Mouse (Mus musculus) liver, embryonic 13.5 days (tissue): ENCODE data around the gene Nsrp1. TPM values are rescaled to one million over a fixed set of nuclear protein-coding genes. Genes with fewer than 3 reads are reported as not detected.

Source experiments
- ATAC-seq: fragments of 200-750 bp; cut with Nextera tagmentation; 2 replicates; pipeline ENCODE4 v1.8.0; 2017; ENCODE audit warnings: low read depth, mild to moderate bottlenecking, moderate number of reproducible peaks, moderate library complexity
- DNase-seq: peaks from one replicate; pipeline ENCODE4 v3.0.0; 2022
- H3K27ac ChIP-seq: fragments of 300-500 bp; sonication (generic); 2 replicates; pipeline ENCODE4 v1.5.1; 2015; ENCODE audit warnings: moderate library complexity, mild to moderate bottlenecking, inconsistent platforms
- H3K27me3 ChIP-seq: fragments of 300-500 bp; sonication (generic); 2 replicates; pipeline ENCODE4 v1.6.1; 2015; ENCODE audit warnings: mild to moderate bottlenecking, inconsistent platforms
- H3K36me3 ChIP-seq: fragments of 300-500 bp; sonication (generic); 2 replicates; pipeline ENCODE4 v1.6.1; 2015; ENCODE audit warnings: mild to moderate bottlenecking, inconsistent platforms
- H3K4me1 ChIP-seq: fragments of 300-500 bp; sonication (generic); replicated peaks from 2 replicates; pipeline ENCODE4 v1.6.1; 2015; ENCODE audit warnings: inconsistent platforms
- H3K4me2 ChIP-seq: fragments of 300-500 bp; sonication (generic); 2 replicates; pipeline ENCODE4 v1.6.1; 2015; ENCODE audit warnings: inconsistent platforms, mild to moderate bottlenecking, moderate library complexity
- H3K4me3 ChIP-seq: fragments of 300-500 bp; sonication (generic); replicated peaks from 2 replicates; pipeline ENCODE4 v1.5.1; 2015; ENCODE audit warnings: mild to moderate bottlenecking, inconsistent platforms
- H3K9ac ChIP-seq: fragments of 300-500 bp; sonication (generic); 2 replicates; pipeline ENCODE4 v1.6.1; 2015; ENCODE audit warnings: mild to moderate bottlenecking, inconsistent platforms
- H3K9me3 ChIP-seq: fragments of 300-500 bp; sonication (generic); replicated peaks from 2 replicates; pipeline ENCODE4 v1.6.1; 2016; ENCODE audit warnings: inconsistent platforms
- WGBS: fragments of 180-500 bp; shearing (Covaris S2); methylation state at CpG from one replicate; pipeline ENCODE4 v1.1.7; 2015; ENCODE audit not compliant: insufficient replicate concordance; 5-methylcytosine and 5-hydroxymethylcytosine counted together
- polyA plus RNA-seq: library from polyadenylated mRNA; unstranded; fragments of >200 nt; fragmentation: Nextera tagmentation; extraction: Ambion mirVana; gene quantifications from 2 replicates; pipeline ENCODE4 v1.2.1, GENCODE M21; 2015

Nsrp1 gene
- polyA plus RNA-seq, 1 experiment from 2014 or later = 31.9 TPM

DNA sequence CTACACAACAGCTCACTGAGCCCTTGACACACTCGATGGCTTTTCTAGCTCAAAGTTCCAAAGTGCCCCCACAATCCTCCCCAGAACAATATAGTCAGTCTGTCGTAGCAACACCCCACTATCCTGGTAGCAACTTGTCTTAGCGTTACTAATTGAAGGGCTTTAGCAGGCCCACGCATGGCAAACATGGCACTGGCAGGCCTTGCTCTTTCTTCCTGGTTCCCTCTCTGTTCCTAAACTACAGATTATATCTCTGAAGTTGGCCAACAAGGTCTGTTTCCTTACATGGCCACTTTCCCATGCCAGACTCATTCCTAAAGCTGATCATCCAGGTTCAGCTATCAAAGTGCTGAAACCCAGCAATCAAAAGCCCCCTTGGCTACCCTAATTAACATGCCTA, 36.3 kb downstream of the Nsrp1 start:
- Histone ChIP-seq H3K27ac (no peak overlapping the region), H3K36me3 (peaks cover 16% of the 10 kb centered on the region), H3K4me1 (0 out of 2 replicates have a peak, but pooled peaks cover 6% of the 10 kb centered on the region), H3K27me3 (no peaks in the 10 kb centered on the region), H3K9ac (no peak overlapping the region), H3K4me2 (no peak overlapping the region), H3K9me3 (no peaks in the 10 kb centered on the region), H3K4me3 (no peak overlapping the region)
- DNase-seq (no peak), ATAC-seq (no peak)
- WGBS = 73% methylated on average over 4 of the region's 4 CpGs

DNA sequence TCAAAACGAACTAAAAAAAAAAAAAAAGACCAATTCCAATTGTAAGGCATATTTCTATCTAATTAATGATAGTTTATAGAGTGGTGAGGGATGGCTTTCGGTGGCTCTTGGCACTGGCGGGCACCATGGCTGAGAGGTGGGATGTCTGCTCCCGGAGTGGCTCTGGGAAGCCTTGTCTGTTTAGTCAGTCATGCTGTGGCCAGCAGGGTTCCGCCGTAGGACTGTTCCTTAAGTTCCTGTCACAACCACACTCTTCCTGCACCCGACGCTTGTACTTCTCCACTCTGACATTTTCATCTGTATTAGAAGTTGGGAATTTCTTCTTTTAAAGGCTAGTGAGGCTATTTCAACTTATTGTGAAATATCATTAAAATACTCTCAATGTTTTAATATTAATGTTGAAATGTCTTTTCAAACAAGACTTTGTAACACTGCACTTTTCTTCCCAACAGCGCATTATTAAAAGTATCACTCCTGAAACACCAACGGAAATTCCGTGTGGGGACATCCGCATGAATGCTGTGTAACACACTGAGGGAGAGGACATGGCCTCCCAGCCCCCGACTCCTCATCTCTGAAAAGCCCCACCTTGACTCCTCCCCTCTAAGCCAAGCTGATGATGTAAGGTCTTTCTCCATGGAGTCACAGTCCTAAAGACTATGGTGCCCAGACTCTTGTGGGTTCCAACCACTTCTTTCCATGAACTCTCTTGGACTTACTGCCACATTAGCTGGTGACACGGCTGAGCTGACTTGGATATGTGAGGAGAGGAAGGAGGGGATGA, 46.9 kb downstream of the Nsrp1 start:
- Histone ChIP-seq H3K4me3 (no peak overlapping the region), H3K36me3 (no peaks in the 10 kb centered on the region), H3K4me1 (no peaks in the 10 kb centered on the region), H3K9me3 (no peaks in the 10 kb centered on the region), H3K4me2 (no peak overlapping the region), H3K27ac (no peak overlapping the region), H3K9ac (no peak overlapping the region), H3K27me3 (no peaks in the 10 kb centered on the region)
- 44% methylated on average over 14 of the region's 14 CpGs for WGBS
- ATAC-seq (no peak), DNase-seq (no peak)

DNA sequence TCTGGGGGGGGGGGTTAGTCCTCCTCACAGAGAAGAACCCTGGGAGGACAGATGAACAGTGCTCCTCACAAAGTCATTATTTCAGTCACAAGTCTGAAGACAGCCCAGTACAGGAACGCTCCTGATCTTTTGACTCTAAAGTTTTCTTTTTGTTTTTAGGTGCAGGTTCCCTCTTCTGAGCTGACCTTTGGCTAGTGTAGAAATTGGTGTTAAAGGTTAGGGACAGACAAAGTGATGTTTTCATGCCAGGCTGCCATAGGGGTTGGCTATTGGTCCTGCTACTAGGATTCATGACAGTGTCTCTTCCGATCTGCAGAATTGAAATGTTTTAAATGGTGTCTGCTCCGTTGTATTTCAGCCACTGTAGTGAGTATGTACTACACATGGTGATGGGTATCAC, 50.1 kb downstream of the Nsrp1 start:
- no peaks in the 10 kb centered on the region for H3K4me1 ChIP-seq
- no peak overlapping the region for H3K4me2 ChIP-seq
- no peak overlapping the region for H3K4me3 ChIP-seq
- no peaks in the 10 kb centered on the region for H3K27me3 ChIP-seq
- no peaks in the 10 kb centered on the region for H3K9me3 ChIP-seq
- no peaks in the 10 kb centered on the region for H3K36me3 ChIP-seq
- no peak overlapping the region for H3K9ac ChIP-seq
- no peak for ATAC-seq
- WGBS = 72% methylated on average over 3 of the region's 3 CpGs
- no peak overlapping the region for H3K27ac ChIP-seq
- DNase-seq = no peak

DNA sequence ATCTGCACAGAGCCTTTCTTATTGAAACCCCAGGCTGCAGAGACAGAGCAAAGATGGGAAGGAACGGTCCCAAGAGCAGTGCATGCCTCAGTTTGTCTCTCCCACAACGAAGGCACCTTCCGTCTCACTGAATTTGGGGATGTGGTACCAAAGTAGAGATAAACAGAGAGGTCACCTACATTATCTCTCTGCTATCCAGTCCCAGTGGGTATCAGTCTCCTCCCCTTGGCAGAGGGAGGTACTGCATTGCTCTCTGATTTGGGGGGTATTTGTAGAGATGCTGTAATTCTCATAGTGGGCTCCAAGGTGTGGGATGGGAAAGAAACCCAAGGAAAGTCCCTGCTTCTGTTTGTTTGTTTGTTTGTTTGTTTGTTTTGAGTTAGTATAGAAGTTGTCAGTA, 51.7 kb downstream of the Nsrp1 start:
- Histone ChIP-seq H3K4me1 (no peaks in the 10 kb centered on the region), H3K27me3 (no peaks in the 10 kb centered on the region), H3K36me3 (no peaks in the 10 kb centered on the region), H3K4me3 (no peak overlapping the region), H3K4me2 (no peak overlapping the region), H3K27ac (no peak overlapping the region), H3K9ac (no peak overlapping the region), H3K9me3 (no peaks in the 10 kb centered on the region)
- DNase-seq (no peak), ATAC-seq (no peak)
- 52% methylated on average over 3 of the region's 3 CpGs for WGBS

DNA sequence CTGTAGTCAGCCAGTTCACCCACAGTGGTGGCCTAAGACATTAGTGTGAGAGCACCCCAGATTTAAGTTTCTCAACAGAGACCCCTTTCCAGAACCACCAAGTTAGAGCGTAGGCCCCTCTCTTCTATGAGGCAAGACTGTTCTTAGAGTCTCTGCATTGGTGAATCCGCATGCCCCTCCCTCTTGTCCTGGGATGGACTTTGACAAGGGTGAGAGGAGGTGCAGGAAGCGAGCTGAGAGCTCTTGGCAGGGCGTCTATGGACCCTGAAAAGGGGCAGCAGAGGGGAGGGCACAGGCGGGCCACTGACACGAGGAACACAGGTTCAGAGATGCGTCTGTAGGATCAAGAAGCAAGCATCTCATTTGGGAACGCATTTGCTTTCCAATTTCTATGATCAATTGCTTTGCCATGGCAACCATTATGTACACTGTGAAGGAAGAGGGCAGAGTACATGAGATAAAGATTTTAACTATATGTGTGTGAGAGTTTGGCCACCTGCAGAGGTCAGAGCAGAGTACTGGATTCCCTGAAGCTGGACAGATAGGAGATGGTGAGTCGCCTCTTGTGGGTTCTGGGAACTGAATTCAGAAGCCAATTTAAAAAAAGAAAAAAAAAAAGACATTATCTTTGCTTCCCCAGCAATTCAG, 56.4 kb downstream of the Nsrp1 start:
- no peaks in the 10 kb centered on the region for H3K9me3 ChIP-seq
- no peak overlapping the region for H3K9ac ChIP-seq
- H3K36me3 ChIP-seq = no peaks in the 10 kb centered on the region
- WGBS = 61% methylated on average over 9 of the region's 9 CpGs
- DNase-seq (no peak), ATAC-seq (peak; percentile 79)
- H3K4me2 ChIP-seq = peak overlapping the region; percentile 13; the same call in 1 of the 2 replicates
- H3K27ac ChIP-seq = peak overlapping the region; percentile 24; the same call in 1 of the 2 replicates
- H3K4me3 ChIP-seq = no peak overlapping the region
- peaks cover 9% of the 10 kb centered on the region; the same call in 1 of the 2 replicates for H3K4me1 ChIP-seq
- peaks cover 5% of the 10 kb centered on the region for H3K27me3 ChIP-seq

DNA sequence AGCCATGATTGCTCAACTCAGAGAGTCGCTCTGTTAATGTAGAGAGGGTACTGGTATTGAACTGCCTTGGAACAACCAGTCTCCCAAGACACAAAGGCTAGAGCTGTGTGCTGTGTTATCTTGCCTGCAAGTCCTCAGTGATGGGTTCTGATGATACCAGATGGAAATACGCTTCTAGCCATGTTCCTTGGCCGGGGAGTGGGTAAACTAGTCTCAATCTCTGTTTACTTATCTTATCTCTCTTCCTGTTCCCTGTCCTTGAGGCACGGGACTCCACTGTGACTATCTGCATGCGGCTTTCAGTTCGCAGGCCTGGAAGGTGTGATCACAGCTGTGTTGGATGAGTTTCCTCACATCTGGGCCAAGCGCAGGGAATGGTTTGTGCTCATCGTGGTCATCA, 58.7 kb downstream of the Nsrp1 start:
- H3K36me3 ChIP-seq = no peaks in the 10 kb centered on the region
- DNase-seq (no peak), ATAC-seq (peak; percentile 5; the same call in 1 of the 2 replicates)
- H3K4me3 ChIP-seq = no peak overlapping the region
- WGBS = 16% methylated on average over 8 of the region's 8 CpGs
- H3K9ac ChIP-seq = no peak overlapping the region
- no peak overlapping the region for H3K27ac ChIP-seq
- peaks cover 5% of the 10 kb centered on the region for H3K27me3 ChIP-seq
- no peak overlapping the region for H3K4me2 ChIP-seq
- H3K4me1 ChIP-seq = peaks cover 9% of the 10 kb centered on the region; the same call in 1 of the 2 replicates
- no peaks in the 10 kb centered on the region for H3K9me3 ChIP-seq

DNA sequence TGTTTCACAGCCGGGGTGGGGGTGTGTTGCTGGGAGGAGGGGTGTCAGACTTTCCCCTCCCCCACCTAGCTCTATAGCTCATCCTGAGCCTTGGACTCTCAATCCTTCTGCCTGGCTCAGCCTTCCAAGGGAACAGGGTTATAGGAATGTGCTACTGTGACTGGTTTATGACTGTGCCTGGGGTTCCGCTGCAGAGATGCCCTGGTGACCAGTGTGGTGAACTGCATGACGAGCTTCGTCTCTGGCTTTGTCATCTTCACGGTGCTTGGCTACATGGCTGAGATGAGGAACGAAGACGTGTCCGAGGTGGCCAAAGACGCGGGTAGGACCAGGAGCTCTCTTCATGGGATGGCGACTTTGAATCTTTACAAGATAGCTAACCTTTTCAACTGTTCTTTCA, 60.2 kb downstream of the Nsrp1 start:
- H3K4me2 ChIP-seq = no peak overlapping the region
- H3K27ac ChIP-seq = no peak overlapping the region
- ATAC-seq = no peak
- H3K4me1 ChIP-seq = peaks cover 9% of the 10 kb centered on the region; the same call in 1 of the 2 replicates
- no peaks in the 10 kb centered on the region for H3K9me3 ChIP-seq
- no peak overlapping the region for H3K9ac ChIP-seq
- H3K36me3 ChIP-seq = no peaks in the 10 kb centered on the region
- DNase-seq = no peak
- WGBS = 69% methylated on average over 11 of the region's 11 CpGs
- H3K4me3 ChIP-seq = no peak overlapping the region
- peaks cover 5% of the 10 kb centered on the region for H3K27me3 ChIP-seq

DNA sequence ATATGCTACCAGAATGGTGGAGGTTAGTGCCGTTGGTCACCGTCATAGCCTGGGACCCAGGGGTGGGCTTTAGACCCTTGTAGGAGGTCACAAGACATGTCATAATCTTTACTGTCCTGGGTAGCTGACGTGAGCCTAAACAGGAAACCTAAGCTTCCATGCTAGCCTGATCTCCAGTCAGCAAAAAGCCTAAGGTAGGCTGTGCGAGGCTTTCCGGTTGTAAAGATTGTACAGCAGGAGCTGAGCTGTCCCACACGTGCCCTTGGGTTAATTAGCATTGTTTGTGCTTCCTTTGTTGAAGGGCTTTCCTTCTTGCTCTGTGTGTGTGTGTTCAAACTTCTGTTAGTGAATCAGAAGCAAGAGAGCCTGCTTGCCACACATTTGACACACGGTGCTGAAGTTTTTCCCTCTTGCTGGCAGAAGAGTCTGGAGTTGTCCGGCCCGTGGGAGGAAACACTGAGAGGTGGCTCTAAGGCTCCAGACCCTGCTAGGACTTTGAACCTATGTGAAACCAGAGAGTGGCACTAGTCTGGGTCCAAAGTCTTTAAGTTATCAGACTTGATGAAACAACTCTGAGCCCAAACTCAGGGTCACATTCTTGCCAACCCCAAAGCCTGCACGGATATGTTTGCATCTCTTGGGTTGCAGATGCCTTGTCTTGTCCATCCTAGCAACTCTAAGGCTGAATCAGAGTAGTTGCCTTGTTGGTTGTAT, 67.3 kb downstream of the Nsrp1 start:
- no peaks in the 10 kb centered on the region for H3K36me3 ChIP-seq
- H3K9ac ChIP-seq = no peak overlapping the region
- ATAC-seq (no peak), DNase-seq (no peak)
- H3K4me2 ChIP-seq = no peak overlapping the region
- no peaks in the 10 kb centered on the region for H3K27me3 ChIP-seq
- no peak overlapping the region for H3K27ac ChIP-seq
- H3K9me3 ChIP-seq = no peaks in the 10 kb centered on the region
- 60% methylated on average over 10 of the region's 10 CpGs for WGBS
- peaks cover 3% of the 10 kb centered on the region; the same call in 1 of the 2 replicates for H3K4me1 ChIP-seq
- no peak overlapping the region for H3K4me3 ChIP-seq

DNA sequence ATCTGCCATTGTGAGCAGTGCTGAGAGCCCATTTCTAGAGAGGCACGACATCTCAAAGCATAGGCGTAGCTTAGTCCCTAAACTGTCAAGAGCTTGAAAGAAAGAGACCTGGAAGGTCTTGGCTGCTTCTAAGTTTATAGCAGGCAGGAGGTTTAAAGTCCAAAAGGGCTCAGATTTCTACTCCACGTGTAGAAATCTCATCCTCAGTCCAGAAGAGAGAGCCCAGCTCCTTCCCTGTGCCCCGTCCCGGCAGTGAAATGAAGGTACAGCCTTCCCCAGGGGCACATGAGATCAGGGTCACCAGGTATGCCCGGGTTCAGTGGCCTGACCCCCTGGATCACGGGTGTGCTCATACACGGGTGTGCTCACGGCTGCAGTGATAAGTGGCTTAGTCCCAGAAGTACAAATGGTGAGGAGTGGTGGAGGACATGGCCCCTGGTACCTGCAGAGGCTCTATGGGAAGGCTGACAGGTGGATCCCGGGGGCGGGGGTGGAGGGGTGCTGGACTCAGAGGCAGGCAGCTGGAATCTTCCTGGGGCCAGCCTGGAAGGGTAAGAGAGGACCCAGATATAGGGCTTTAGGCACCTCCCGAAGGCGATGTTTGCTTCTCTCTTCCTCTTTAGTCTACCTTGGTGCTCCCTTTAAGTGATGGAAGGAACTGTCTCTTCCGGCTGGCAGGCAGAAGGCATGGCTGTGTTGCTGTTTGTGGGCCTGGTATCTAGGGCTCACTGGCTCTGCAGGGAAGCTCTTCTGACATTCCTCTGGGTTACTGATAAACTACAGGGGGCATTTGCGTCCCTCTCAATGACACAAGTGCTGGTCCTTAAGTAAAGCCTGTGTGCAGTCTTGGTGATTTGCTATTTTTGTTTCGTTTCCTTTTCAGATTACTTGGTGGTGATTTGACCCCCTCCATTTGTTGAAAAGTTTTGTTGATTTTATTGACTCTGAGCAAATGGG, 68.9 kb downstream of the Nsrp1 start:
- Histone ChIP-seq H3K9ac (no peak overlapping the region), H3K4me3 (no peak overlapping the region), H3K27me3 (peaks cover 8% of the 10 kb centered on the region; the same call in 1 of the 2 replicates), H3K9me3 (no peaks in the 10 kb centered on the region), H3K36me3 (no peaks in the 10 kb centered on the region), H3K4me2 (no peak overlapping the region), H3K4me1 (peaks cover 3% of the 10 kb centered on the region; the same call in 1 of the 2 replicates), H3K27ac (no peak overlapping the region)
- no peak for ATAC-seq
- WGBS = 55% methylated on average over 16 of the region's 16 CpGs
- no peak for DNase-seq

DNA sequence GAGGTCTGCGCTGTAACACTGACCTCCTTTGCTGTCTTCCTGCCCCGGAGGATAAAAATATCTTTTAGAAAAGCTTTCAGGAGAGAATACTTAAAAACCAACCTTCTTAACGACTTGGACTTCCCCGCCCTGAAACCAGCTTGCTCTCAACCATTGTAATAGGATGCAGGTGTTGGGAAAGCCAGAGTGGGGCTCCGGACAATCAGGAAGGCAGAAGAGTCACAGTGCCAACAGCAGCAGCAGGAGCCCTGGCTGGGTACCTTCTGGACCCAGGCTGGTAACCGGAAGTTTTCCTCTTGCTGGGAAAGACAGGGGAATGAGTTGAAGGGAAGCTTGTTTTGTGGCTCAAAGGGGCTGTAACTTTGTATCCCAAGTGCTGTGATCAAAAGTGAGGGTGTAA, 71.6 kb downstream of the Nsrp1 start:
- no peaks in the 10 kb centered on the region for H3K36me3 ChIP-seq
- H3K9me3 ChIP-seq = no peaks in the 10 kb centered on the region
- peaks cover 3% of the 10 kb centered on the region; the same call in 1 of the 2 replicates for H3K4me1 ChIP-seq
- DNase-seq (no peak), ATAC-seq (no peak)
- WGBS = 42% methylated on average over 6 of the region's 6 CpGs
- no peak overlapping the region for H3K4me2 ChIP-seq
- H3K9ac ChIP-seq = no peak overlapping the region
- no peak overlapping the region for H3K27ac ChIP-seq
- no peak overlapping the region for H3K4me3 ChIP-seq
- peaks cover 21% of the 10 kb centered on the region for H3K27me3 ChIP-seq
